Mouse (Mus musculus) small intestine, adult 2 months (tissue): Measurements from ENCODE around the gene Mbd4. TPM values are rescaled to one million over a fixed set of nuclear protein-coding genes. Genes with fewer than 3 reads are reported as not detected.

Experiments
- H3K27ac ChIP-seq: fragments of 200-500 bp; 2 replicates; pipeline ENCODE4 v1.5.1; 2012; ENCODE audit warnings: low read depth, low read length, control low read depth, inconsistent platforms; ENCODE audit not compliant: insufficient read depth
- H3K27me3 ChIP-seq: fragments of 200-500 bp; 2 replicates; pipeline ENCODE4 v1.6.1; 2012; ENCODE audit warnings: mild to moderate bottlenecking, moderate library complexity, low read length, inconsistent platforms; ENCODE audit not compliant: control insufficient read depth, insufficient read depth
- H3K36me3 ChIP-seq: fragments of 200-500 bp; 2 replicates; pipeline ENCODE4 v1.6.1; 2012; ENCODE audit warnings: mild to moderate bottlenecking, low read length, control low read depth, inconsistent platforms; ENCODE audit not compliant: control insufficient read depth, insufficient read depth
- H3K4me1 ChIP-seq: fragments of 200-500 bp; 2 replicates; pipeline ENCODE4 v1.6.1; 2012; ENCODE audit warnings: low read length, inconsistent platforms, mixed read lengths; ENCODE audit not compliant: control insufficient read depth, insufficient read depth, insufficient read length
- H3K4me3 ChIP-seq: fragments of 200-500 bp; 2 replicates; pipeline ENCODE4 v1.5.1; 2012; ENCODE audit warnings: low read depth, mild to moderate bottlenecking, control low read depth, inconsistent platforms, low read length, moderate library complexity
- CTCF ChIP-seq: fragments of 200-500 bp; IDR thresholded peaks from 2 replicates; pipeline ENCODE4 v1.5.1; 2012; ENCODE audit warnings: low read depth, mild to moderate bottlenecking, control low read depth, inconsistent platforms, low read length, moderate library complexity, mixed read lengths; ENCODE audit not compliant: insufficient replicate concordance, insufficient read length; ENCODE audit errors: extremely low read depth
- POLR2A ChIP-seq: fragments of 200-500 bp; IDR thresholded peaks from 2 replicates; pipeline ENCODE4 v1.6.1; 2012; ENCODE audit warnings: low read depth, mild to moderate bottlenecking, control low read depth, inconsistent platforms, low read length, moderate library complexity
- WGBS: fragments of 180-500 bp; shearing (Covaris S2); methylation state at CpG from one replicate; pipeline ENCODE4 v1.1.7; 2018; 5-methylcytosine and 5-hydroxymethylcytosine counted together
- polyA plus RNA-seq: library from polyadenylated mRNA; depleted of rRNA; stranded (reverse); fragments of >200 nt; gene quantifications from 2 replicates; pipeline ENCODE4 v1.2.3, GENCODE M21; 2012

Mbd4 gene
- polyA plus RNA-seq, 1 experiment: 0.57 TPM

DNA sequence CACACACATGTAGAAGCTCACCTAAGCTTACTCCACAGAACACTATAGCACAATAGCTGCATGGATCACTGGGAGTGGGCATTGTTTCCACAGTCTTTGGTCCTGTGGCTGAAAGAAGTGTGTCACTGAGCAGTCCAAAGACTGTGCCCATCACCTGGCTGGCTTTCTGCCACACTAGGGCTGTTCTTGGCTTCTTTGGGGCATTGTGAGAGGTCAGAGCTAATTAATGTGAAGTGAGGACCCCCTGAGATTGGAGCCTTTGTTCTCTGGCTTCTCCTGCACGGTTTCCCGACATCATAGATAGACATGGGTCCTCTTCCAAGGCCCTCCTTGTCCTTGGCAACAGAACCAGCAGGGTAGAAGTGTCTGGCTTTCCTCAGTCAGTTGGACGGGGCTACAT lies 39.2 kb upstream of the Mbd4 start:
- Histone ChIP-seq H3K4me3 (no peak overlapping the region), H3K27me3 (no peaks in the 10 kb centered on the region), H3K27ac (no peak overlapping the region), H3K4me1 (peaks cover 7% of the 10 kb centered on the region; the same call in 1 of the 2 replicates), H3K36me3 (no peaks in the 10 kb centered on the region)
- no peak for TF ChIP-seq POLR2A
- TF ChIP-seq CTCF: no peak
- WGBS: 79% methylated on average over 3 of the region's 3 CpGs

GRCm38 (mm10) chr6:115891497-115892061 lies 38.4 kb upstream of the Mbd4 start:
- H3K36me3 ChIP-seq: no peaks in the 10 kb centered on the region
- H3K4me1 ChIP-seq: peaks cover 7% of the 10 kb centered on the region; the same call in 1 of the 2 replicates
- TF ChIP-seq POLR2A (no peak), CTCF (no peak)
- H3K4me3 ChIP-seq: no peak overlapping the region
- no peaks in the 10 kb centered on the region for H3K27me3 ChIP-seq
- 73% methylated on average over 8 of the region's 8 CpGs for WGBS
- H3K27ac ChIP-seq: peak overlapping the region; percentile 47

DNA sequence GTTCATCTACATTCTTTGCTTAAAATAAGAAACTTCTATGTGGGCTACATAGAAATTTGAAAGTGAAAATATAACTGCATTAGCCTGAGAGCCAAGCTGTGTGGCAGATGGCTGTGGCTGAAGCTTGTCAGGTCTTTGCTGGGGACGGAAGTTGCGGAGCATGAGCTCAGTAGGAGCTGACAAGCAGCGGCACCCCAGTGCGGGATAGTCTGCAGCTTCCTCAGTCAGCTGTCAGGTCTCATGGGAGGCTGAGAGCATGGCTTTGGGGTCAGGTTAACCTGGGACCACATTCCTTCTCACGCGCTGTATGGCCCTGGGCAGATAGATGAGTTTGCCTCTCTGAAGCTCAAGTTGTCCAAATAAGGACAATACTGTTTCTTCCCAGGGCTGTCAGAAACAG lies 37.9 kb upstream of the Mbd4 start:
- Histone ChIP-seq H3K27me3 (no peaks in the 10 kb centered on the region), H3K4me3 (no peak overlapping the region), H3K27ac (0 out of 2 replicates have a peak overlapping the region, but pooled peaks have one; percentile 47), H3K36me3 (no peaks in the 10 kb centered on the region), H3K4me1 (peaks cover 7% of the 10 kb centered on the region; the same call in 1 of the 2 replicates)
- TF ChIP-seq POLR2A (no peak), CTCF (no peak)
- WGBS: 83% methylated on average over 6 of the region's 6 CpGs

GRCm38 (mm10) chr6:115890601-115891000 lies 37.4 kb upstream of the Mbd4 start:
- peaks cover 7% of the 10 kb centered on the region; the same call in 1 of the 2 replicates for H3K4me1 ChIP-seq
- TF ChIP-seq POLR2A: no peak
- TF ChIP-seq CTCF: no peak
- H3K36me3 ChIP-seq: no peaks in the 10 kb centered on the region
- 88% methylated on average over 8 of the region's 8 CpGs for WGBS
- H3K27ac ChIP-seq: no peak overlapping the region
- H3K4me3 ChIP-seq: no peak overlapping the region
- H3K27me3 ChIP-seq: no peaks in the 10 kb centered on the region

- TF ChIP-seq POLR2A (no peak), CTCF (peak; percentile 25; the same call in 1 of the 2 replicates)
- 98% methylated on average over 3 of the region's 3 CpGs for WGBS
- H3K36me3 ChIP-seq: no peaks in the 10 kb centered on the region
These were observed 35.1 kb upstream of the Mbd4 start for GRCm38 (mm10) chr6:115888296-115888695.

GRCm38 (mm10) chr6:115886894-115887293 lies 33.7 kb upstream of the Mbd4 start:
- H3K27me3 ChIP-seq: no peaks in the 10 kb centered on the region
- no peaks in the 10 kb centered on the region for H3K36me3 ChIP-seq
- no peak overlapping the region for H3K27ac ChIP-seq
- 0 out of 2 replicates have a peak, but pooled peaks cover 5% of the 10 kb centered on the region for H3K4me1 ChIP-seq
- H3K4me3 ChIP-seq: no peak overlapping the region
- 31% methylated on average over 4 of the region's 4 CpGs for WGBS
- no peak for TF ChIP-seq POLR2A
- no peak for TF ChIP-seq CTCF

More at GRCm38 (mm10) chr6:115888296-115888695, 35.1 kb upstream of the Mbd4 start:
- H3K27ac ChIP-seq: no peak overlapping the region
- H3K27me3 ChIP-seq: no peaks in the 10 kb centered on the region
- peaks cover 7% of the 10 kb centered on the region; the same call in 1 of the 2 replicates for H3K4me1 ChIP-seq
- H3K4me3 ChIP-seq: no peak overlapping the region

- no peaks in the 10 kb centered on the region for H3K4me1 ChIP-seq
- no peak overlapping the region for H3K27ac ChIP-seq
- H3K36me3 ChIP-seq: no peaks in the 10 kb centered on the region
- TF ChIP-seq CTCF (no peak), POLR2A (no peak)
- no peak overlapping the region for H3K4me3 ChIP-seq
- H3K27me3 ChIP-seq: no peaks in the 10 kb centered on the region
These were observed 30.8 kb upstream of the Mbd4 start for GRCm38 (mm10) chr6:115884018-115884417.

GRCm38 (mm10) chr6:115880751-115881150 lies 27.6 kb upstream of the Mbd4 start:
- no peak overlapping the region for H3K4me3 ChIP-seq
- no peaks in the 10 kb centered on the region for H3K27me3 ChIP-seq
- WGBS: 87% methylated on average over 8 of the region's 8 CpGs
- no peak overlapping the region for H3K27ac ChIP-seq
- no peaks in the 10 kb centered on the region for H3K4me1 ChIP-seq
- no peak for TF ChIP-seq CTCF
- no peak for TF ChIP-seq POLR2A
- H3K36me3 ChIP-seq: no peaks in the 10 kb centered on the region
